Mouse (Mus musculus): ENCODE results near the gene Tm9sf1.
A peak's percentile ranks its signal among the peaks of the same experiment; 100 is the strongest.

Gene Tm9sf1

GRCm38 (mm10) chr14:55634874-55635522 is 8.6 kb downstream of the Tm9sf1 start:
- DNase-seq (ENCODE audit: low read depth, low spot score), result peak; percentile 25

GRCm38 (mm10) chr14:55629312-55629711 is 14.3 kb downstream of the Tm9sf1 start:
- DNase-seq (ENCODE audit: low read depth, low spot score), result peak; percentile 24

GRCm38 (mm10) chr14:55628077-55628827 is 15.4 kb downstream of the Tm9sf1 start:
- no peak for DNase-seq (ENCODE audit: low read depth, low spot score)

- no peak for DNase-seq (ENCODE audit: low read depth, low spot score)
These were observed 25.0 kb downstream of the Tm9sf1 start for GRCm38 (mm10) chr14:55618486-55619195.

GRCm38 (mm10) chr14:55617822-55618221 is 25.8 kb downstream of the Tm9sf1 start, which contains the start of gene Rec8:
Gene Rec8 (plus strand): TSS chr14:55618037.
- peak; percentile 14 for DNase-seq (ENCODE audit: low read depth, low spot score)

DNA sequence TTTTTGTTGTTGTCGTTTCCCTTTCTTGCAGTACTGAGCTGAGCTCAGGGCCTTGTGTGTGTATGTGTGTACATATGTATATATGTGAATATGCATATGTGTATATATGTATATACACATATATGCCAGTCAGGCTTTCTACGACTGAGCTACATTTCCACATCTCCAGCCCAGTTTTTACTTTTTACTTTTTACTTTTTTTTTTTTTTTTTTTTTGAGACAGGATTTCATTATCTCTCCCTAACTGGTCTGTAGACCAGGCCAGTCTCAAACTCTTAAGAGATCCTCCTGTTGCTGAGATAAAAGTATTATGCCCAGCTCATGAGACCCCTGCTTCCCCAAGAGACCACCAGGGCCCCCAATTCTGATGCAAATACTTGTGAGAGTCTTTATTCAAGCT is 26.8 kb downstream of the Tm9sf1 start:
- no peak for DNase-seq (ENCODE audit: low read depth, low spot score)

GRCm38 (mm10) chr14:55615876-55616275 is 27.7 kb downstream of the Tm9sf1 start:
- DNase-seq (ENCODE audit: low read depth, low spot score), result no peak

DNA sequence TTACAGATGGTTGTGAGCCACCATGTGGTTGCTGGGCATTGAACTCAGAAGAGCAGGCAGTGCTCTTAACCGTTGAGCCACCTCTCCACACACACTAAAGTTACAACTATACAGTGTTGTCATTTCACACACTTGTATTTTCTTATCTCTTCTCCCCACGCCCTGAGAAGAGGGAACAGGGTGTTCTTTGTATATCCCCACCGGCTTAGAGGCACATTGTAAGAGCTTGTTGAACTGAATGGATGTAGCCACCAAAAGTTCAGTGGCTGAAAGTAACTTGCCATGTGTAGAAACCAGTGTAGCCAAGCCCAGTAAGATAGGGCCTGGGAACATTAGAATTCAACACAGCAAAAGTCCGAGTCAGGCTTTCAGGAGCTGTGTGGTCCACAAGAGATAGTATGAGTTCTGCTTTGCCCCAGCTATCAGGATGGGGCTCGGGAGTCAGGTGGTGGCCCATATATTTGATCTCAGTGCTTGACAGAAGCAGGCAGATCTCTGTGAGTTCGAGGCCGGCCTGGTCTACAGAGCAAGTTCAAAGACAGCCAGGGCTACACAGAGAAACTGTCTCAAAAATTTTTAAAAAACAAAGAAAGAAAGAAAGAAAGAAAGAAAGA is 28.9 kb downstream of the Tm9sf1 start:
- no peak for DNase-seq (ENCODE audit: low read depth, low spot score)

GRCm38 (mm10) chr14:55613346-55613745 is 30.3 kb downstream of the Tm9sf1 start:
- DNase-seq (ENCODE audit: low read depth, low spot score), result no peak

GRCm38 (mm10) chr14:55608339-55608738 is 35.3 kb downstream of the Tm9sf1 start:
- no peak for DNase-seq (ENCODE audit: low read depth, low spot score)

DNA sequence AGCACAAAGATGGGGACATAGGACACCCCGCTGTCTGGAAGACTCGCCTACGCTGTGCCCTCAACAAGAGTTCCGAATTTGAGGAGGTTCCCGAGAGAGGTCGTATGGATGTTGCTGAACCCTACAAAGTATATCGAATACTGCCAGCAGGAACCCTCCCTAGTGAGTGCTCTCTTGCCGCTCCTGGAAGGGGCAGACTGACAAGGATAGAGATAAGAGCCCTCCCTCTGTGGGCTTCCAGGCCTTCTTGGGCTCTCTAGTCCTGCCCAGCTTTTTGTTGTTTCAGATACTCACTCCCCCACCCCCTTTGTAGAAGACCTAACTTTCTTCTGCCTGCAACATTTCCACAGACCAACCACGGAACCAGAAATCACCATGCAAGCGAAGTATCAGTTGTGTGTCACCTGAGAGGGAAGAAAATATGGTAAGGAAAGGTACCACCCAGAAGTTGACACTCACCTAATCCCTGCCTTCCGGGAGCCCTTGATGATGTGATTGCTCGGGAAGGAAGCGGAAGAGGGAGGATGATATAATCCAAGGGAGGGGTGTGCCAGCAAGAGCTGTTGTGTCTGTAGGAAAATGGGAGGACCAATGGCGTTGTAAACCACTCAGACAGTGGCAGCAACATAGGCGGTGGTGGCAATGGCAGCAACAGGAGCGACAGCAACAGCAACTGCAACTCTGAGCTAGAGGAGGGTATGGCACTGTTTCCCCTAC is 37.7 kb downstream of the Tm9sf1 start:
- DNase-seq (ENCODE audit: low read depth, low spot score), result no peak

- no peak for DNase-seq (ENCODE audit: low read depth, low spot score)
These were observed 38.8 kb downstream of the Tm9sf1 start for GRCm38 (mm10) chr14:55604823-55605222.

GRCm38 (mm10) chr14:55603633-55604576 is 39.7 kb downstream of the Tm9sf1 start:
- DNase-seq (ENCODE audit: low read depth, low spot score), result peak; percentile 86

DNA sequence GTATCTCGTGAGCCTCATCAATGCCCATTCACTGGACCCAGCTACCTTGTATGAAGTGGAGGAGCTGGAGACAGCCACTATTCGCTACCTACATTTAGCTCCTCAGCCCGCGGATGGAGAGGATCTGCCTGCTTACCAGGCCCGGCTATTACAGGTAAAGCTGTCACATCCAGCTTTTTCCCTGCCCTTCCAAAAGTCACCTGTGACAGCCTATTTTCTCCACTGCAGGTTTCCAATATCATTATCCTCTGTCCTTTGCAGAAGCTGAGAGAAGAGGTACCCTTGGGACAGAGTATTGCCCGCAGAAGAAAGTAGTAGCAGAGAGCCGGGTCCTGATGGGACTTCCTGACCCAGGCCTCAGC is 40.4 kb downstream of the Tm9sf1 start, which contains the start of gene Irf9:
Irf9 (plus strand) TSS at position 301 of the 362 bp plus-strand sequence.
- DNase-seq (ENCODE audit: low read depth, low spot score), result no peak

DNA sequence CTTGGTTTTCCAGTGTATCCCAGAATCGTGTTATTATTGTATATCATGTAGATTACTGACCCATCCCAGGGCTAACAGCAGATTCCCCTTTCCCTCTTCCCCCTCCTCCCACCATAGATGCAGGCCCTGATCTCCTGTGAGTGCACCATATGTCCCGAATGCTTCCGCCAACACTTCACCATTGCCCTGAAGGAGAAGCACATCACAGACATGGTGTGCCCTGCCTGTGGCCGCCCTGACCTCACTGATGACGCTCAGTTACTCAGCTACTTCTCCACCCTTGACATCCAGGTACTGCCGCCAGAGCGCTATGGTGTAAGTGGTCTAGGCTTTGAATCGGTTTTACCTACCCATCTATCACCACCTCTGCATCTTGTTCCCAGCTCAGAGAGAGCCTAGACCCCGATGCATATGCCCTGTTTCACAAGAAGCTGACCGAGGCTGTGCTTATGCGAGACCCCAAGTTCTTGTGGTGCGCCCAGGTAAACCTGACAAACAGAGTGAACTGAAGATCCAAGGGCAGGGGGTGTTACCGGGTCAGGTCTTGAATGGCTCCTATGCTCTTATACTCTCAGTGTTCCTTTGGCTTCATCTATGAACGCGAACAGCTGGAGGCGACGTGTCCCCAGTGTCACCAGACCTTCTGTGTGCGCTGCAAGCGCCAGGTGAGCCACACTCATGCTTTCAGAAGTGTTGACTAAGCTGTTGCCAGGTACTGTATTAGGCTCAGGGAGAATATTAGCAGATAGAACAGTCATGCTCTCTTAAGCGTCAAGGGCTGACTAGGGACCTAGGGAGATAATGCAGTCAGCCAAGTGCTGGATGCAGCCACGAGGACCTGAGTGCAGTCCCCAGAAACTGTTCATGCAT is 44.9 kb downstream of the Tm9sf1 start:
- no peak for DNase-seq (ENCODE audit: low read depth, low spot score)

DNA sequence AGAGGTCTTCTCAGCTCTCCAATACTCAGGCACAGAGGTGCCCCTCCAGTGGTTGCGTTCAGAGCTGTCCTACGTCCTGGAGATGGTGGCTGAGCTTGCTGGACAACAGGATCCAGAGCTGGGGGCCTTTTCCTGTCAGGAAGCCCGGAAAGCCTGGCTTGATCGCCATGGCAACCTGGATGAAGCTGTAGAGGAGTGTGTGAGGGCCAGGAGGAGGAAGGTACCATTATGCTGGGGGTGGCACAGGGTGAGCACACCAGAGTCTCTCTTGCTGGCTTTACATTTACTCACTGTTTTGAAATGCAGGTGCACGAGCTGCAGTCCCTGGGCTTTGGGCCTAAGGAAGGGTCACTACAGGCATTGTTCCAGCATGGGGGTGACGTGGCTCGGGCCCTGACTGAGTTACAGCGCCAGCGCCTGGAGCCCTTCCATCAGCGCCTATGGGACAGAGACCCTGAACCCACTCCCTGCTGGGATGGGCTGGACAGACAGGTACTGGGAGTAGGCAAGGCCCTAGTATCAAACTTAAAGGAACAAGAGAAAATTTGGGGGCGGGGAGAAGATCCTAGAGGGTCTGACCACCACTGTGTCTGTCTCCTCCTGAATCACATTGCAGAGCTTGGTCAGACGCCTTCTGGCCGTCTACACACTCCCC is 47.4 kb downstream of the Tm9sf1 start:
- DNase-seq (ENCODE audit: low read depth, low spot score), result no peak

DNA sequence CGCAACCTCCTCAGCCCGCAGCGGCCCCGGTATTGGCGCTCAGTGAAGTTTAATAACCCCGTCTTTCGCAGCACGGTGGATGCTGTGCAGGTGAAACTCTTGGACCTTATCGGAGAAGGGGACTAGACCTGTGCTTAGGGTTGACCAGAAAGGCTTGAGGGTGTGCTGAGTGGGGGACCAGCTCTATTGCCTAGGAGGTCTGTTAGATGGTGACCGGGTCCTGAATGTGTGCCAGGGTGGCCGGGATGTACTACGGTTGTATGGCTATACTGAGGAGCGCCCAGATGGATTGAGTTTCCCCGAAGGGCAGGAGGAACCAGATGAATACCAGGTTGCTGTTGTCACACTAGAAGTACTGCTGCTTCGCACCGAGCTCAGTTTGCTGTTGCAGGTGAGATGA is 51.4 kb downstream of the Tm9sf1 start:
- DNase-seq (ENCODE audit: low read depth, low spot score), result no peak

- peak; percentile 93 for DNase-seq (ENCODE audit: low read depth, low spot score)
These were observed 52.2 kb downstream of the Tm9sf1 start, which contains the start of gene Rnf31 for GRCm38 (mm10) chr14:55591331-55591891. Gene Rnf31 (plus strand): TSS chr14:55591708.

All from mesoderm, embryonic 11.5 days (tissue).